Mouse (Mus musculus) kidney, postnatal 14 days (tissue): ENCODE data around the gene Il17ra.

ENCODE experiments used
- DNase-seq: peaks from one replicate; pipeline ENCODE4 v3.0.0; 2022; ENCODE audit warnings: mixed read lengths

The Il17ra gene

DNA sequence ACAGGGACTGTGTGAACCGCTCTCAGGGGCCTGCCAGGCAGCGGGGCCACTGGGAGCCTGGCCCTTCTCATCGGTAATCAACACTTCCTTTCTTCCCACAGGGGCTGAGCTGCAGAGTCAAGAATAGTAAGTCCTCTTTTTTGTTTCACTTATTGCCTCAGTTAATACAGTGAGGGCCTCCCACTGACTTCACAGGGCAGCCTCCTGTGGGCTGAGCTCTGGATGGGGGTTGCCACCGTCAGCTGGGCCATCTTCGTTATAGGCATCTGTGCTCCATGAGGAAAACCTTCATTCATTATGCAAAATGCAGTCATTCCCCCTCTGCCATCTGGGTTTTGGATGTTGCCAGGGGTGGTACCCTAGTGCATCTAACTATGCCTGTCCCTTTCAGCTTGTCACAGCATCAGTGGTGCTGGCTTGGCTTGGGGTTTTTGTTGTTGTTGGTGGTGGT, 9.0 kb downstream of the Il17ra start:
- DNase-seq, result no peak

DNA sequence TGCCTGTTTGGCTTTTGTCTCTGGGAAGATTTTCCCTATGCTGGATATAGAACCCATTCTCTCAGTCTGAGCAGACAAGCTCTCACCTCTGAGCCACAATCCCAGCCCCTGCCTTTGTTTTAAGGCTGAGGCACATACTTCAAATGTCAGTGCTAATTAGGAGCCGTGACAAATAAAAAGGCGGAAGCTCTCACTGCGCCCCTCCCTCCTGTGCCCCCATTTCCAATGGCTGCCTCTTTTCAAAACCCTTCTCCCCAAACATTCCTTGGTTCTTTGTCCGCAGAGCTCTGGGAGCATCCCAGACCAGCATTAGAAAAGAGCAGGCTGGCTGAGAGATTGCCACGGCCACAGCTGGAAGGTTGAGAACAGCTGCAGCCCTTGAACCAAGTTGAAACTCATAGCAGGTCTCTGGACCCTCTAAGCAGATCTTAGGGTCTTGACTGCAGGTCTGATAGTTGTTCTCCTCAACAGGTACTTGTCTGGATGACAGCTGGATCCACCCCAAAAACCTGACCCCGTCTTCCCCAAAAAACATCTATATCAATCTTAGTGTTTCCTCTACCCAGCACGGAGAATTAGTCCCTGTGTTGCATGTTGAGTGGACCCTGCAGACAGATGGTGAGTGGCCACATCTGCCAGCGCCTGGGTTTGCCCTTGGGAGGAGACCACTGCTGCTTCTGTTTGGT, 9.6 kb downstream of the Il17ra start:
- DNase-seq, result no peak

DNA sequence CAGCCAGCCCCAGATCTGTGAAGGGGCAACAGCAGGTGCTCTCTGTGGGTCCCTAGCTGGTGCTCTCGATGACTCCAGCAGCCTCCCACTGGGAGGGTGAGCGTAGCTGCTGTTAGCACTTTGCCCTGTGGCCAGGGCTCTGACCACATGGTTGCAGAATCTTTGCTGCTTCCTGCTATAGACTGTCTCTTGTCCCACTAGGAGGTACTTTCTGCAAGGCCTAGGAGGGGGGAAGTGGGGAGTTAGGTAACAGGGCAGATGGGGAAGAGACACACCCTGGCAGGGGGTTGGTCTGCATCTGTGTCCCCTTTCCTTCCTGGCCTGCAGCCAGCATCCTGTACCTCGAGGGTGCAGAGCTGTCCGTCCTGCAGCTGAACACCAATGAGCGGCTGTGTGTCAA, 10.4 kb downstream of the Il17ra start:
- DNase-seq, result peak; percentile 51

DNA sequence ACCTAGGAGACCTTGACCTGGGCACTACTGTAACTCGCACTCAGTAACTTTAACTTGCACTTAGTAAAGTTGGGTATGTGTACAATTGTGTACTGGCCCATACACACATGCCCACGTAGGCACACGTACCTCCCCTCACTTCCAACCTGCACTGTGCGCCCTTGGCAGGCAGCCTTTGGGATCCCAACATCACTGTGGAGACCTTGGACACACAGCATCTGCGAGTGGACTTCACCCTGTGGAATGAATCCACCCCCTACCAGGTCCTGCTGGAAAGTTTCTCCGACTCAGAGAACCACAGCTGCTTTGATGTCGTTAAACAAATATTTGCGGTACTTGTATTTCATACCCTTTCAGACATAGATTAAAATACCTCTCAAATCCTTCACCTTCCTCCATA, 12.2 kb downstream of the Il17ra start:
- peak; percentile 60 for DNase-seq

DNA sequence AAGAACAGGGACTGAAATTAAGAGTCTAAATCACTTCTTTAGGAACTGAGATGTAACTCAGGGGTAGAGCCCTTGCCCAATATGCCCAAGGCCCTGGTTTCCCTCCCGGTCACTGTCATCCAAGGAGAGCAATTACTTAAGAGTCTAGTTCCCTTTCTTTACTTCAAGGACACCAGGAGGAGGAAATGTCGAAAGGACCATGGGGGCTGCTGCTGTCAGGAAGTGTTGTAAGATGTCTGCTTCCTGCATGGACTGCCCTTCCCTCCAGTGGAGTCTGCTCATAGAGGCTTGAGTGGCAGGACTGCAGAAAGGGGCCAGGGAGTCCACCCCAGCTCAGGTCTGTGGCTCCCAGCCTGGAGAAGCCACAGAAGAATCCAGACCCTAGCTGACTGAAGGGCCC, 16.3 kb downstream of the Il17ra start:
- no peak for DNase-seq

DNA sequence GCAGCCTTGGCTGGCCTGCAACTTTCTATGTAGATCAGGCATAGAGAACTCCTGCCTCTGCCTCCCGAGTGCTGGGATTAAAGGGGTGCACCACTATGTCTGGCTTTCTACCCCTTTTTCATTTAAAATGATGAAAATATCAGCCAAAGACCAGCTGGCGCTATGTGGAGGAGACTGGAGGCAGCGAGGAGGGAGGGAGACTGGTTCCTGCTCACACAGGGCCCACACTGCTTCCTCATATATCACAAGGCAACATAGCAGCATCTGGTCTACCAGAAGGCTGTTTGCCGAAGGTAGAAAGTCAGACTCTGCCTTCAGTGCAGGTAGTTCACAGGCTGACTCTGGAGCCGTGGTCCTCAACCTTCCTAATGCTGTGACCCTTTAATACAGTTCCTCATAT, 17.3 kb downstream of the Il17ra start:
- no peak for DNase-seq

DNA sequence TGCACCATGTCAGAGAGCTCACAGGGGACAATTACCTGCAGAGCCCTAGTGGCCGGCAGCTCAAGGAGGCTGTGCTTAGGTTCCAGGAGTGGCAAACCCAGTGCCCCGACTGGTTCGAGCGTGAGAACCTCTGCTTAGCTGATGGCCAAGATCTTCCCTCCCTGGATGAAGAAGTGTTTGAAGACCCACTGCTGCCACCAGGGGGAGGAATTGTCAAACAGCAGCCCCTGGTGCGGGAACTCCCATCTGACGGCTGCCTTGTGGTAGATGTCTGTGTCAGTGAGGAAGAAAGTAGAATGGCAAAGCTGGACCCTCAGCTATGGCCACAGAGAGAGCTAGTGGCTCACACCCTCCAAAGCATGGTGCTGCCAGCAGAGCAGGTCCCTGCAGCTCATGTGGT, 18.5 kb downstream of the Il17ra start:
- DNase-seq, result peak; percentile 20

DNA sequence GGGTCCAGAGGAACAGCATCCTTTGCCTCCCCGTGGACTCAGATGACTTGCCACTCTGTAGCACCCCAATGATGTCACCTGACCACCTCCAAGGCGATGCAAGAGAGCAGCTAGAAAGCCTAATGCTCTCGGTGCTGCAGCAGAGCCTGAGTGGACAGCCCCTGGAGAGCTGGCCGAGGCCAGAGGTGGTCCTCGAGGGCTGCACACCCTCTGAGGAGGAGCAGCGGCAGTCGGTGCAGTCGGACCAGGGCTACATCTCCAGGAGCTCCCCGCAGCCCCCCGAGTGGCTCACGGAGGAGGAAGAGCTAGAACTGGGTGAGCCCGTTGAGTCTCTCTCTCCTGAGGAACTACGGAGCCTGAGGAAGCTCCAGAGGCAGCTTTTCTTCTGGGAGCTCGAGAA, 19.0 kb downstream of the Il17ra start:
- DNase-seq, result no peak

DNA sequence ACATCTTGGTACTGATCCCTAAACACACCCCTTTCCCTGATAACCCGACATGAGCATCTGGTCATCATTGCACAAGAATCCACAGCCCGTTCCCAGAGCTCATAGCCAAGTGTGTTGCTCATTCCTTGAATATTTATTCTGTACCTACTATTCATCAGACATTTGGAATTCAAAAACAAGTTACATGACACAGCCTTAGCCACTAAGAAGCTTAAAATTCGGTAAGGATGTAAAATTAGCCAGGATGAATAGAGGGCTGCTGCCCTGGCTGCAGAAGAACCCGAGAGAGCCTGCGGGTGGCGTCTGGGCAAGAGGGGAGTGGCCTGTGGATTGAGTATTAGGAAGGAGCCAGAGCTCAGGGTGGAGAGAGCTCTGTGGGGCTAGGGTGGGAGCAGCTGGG, 19.7 kb downstream of the Il17ra start:
- DNase-seq, result no peak

DNA sequence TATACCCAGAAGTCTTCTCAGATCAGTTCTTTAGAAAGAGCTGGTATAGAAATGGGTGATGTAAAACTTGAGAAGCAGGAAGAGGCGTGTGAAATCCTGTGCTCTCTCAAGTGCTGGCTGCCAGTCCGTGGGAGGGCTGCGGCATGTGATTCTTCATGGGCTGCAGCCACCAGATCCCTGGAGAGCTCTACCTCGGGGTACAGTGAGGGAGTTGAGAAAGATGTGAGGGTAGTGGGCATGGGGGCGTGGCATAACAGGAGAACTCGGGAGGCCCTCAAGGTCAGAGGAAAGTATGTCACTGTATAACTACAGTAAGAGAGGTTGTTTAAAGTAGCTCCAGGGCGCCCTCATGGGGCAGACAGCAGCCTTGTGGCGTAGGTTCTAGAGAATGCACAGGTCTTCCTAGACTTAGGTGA, 20.2 kb downstream of the Il17ra start:
- peak; percentile 63 for DNase-seq

DNA sequence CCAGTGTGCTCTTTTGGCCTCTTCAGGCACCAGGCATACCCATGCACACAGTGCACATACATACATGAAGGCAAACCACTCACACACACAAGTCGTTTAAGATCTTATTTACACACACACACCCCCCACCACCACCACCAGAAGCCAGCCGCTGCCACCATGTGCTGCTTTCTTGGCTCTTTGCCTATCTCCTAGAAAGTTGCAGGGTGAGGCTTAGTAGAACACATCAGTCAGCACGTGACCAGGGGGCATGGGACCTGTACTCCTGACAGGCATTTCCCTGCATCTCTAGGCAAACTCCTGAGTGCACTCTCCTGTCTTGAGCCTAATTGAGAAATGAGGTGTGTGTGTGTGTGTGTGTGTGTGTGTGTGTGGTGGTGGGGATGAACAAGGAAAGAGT, 22.0 kb downstream of the Il17ra start:
- no peak for DNase-seq

DNA sequence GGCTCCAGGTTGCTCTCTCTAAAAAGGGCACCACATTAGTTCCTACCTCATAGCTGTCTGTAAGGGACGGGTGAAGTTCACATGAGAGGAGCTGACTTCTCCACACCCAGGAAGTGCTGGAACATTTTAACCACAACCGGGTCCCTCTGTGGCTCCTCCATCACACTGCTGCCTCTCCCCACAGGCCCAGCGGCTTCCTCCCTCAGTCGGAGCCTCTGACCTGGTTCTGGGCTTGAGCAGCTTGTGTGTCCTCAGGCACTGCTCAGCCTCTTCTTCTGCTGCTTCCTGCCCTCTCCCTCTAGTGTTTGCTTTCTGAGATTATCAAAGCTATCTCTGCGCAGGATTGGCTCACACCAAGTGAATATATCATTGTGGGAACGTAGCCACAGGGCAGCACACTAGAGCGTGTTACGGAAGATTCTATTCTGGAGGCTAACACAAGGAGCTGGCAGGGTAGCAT, 23.0 kb downstream of the Il17ra start:
- no peak for DNase-seq

DNA sequence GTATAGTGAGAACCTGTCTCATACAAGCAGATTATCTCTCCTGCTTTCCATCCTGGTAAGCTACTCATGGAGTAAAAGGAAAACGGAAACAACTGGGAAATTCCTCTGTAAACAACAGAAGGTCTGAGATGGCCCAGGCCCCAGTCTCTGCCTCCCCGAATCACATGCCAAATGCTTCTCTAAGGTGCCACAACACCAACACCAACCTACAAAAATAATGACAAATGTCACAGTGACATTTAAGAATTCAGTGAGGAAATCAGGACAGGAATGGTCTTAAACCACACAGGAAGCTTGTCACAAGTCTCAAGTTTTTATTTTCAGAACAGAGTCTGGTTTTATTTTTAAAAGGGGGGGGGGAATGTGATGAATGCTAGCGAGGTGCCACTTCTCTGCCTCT, 25.6 kb downstream of the Il17ra start:
- no peak for DNase-seq

DNA sequence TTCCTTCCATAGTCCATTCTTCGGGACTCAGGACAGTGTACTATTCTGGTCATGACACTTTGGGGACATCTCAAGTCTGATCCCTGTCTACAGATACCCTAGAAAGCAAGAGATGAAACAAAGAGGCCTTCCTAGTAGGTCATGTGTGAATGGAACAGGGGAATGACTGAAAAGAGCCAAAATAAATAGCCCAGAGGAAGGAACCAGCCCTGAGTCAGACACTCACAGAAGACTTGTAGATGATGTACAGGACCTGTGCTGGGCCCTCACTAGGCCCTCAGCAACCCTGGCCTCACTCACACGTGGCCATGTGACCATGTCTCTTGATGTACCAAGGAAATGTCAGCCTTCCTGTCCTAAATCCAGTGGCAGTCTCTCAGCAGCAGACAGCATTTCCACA, 26.4 kb downstream of the Il17ra start:
- no peak for DNase-seq

DNA sequence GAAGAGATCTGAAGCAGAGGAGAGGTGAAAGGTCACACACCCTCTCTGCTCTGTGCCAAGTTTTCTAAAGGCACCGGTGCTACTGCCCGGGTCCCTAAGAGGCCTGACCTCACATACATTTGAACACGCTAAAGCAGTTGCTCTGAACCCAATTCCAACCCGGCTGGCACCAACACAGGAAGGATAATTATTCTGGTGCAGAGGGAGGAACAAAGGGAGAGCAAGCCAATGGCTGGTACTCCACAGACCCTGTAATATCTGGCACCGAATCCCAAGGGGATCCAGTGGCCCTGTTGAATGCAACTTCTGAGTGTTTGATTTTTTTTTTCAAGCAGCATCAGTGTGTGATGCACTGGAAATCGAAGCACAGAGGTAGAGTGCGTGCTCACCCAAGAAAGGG, 28.0 kb downstream of the Il17ra start:
- DNase-seq, result no peak

DNA sequence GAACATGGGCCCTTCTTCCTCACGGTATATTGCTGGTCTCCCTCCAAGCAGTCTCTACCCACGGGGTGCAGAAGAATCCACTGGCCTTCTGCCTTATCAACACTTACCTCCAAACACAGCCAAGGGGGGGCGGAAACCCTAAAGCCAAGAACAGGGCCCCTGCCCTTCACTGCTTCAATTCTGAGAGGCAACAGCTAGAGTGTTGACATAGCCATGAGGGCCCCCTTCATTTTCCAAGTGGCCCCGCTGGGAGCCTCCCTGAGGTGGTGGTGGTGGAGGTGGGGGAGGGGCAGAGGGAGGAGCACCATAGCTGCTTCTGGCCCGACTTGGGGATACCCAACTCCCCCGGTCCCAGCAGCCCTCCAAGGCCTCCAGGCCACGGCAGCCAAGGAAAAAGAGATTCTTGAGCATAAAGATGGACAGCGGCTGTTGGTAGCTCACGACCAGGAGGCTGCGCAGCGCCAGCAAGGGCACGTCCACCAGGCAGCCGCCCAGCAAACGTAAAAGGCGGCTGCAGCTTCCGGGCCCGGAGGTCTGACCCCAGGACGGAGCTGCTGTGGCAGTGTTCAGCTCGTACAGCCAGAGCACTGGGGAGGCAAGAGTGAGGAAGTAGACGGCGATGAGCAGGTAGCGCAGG, 28.9 kb downstream of the Il17ra start:
- DNase-seq, result no peak

DNA sequence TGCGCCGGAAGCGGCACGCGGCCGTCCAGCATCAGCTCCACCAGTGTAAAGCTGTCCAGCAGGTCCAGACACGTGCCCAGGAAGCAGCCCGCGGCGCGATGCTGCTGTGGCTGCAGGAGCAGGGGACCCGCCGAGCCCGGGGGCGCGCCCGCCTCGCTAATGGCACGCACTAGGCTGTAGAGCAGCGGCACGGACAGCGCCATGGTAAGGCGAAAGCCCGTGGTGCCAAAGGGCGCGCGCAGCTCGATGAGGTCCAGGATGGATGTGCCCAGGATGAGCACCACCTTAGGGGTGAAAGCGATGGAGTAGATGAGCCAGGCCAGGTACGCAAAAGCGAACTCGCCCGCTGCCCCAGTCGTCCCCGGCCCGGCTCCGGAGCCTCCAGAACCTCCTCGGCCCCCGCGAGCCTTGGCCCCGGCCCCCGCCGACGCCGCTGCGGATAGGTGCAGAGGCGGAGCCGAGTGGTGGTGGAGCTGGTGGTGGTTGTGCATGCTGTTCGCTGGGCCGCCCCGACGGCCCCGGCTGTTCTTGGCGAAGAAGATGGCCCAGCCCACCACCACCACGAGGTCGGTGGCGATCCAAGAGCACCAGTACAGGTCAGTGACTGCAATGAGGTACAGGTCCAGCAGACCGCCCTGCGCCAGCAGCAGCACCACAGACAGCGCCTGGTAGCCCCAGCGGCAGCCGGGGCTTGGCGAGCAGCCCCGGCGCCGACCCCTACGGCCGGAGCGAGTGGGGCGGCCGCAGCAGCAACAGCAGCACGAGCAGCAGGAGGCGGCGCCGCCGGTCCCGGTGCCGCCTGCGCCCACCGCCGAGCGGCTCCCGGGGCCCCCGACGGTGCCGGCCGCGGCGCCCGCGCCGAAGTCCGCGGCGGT, 29.7 kb downstream of the Il17ra start:
- DNase-seq, result peak; percentile 38

DNA sequence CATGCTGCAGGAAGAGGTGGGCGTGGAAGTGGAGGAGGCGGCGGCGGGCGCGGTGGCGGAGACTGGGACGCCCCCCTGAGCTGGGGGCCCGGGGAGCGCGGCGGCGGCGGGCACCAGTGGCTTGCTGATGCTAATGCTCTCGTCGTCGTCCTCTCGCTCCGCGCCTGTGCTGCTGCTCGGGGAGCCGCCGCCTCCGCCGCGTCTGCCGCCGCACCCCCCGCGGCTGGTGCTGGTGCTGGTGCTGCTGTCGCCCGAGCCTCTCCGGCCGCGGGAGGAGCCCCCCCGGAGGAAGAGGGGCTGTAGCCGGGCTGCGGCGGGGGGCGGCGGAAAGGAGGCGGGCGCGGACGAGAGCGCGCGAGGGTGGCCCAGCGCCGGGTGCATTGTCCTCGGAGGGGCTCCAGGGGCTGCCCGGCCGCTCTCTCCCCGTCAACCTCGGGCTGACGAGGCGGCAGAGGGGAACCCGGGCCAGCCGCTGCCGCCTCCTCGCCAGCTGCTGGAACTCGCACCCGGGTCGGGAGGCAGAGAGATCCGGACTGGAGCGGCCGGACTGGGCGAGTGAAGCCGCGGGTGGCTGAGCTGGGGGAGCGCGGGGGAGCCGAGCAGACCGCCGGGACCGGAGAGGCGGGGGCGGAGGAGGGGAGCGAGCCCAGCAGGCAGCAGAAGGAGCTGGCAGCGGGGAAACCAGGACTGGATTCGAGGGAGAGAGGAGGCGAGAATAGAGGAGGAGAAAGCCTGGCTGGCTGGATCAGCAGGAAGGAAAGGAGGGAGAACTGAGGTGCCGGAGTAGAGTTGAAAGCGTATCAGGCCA, 30.5 kb downstream of the Il17ra start, which contains the start of gene Tmem121b:
TSS of gene Tmem121b (minus strand) at position 434 of the 808 bp plus-strand sequence.
- DNase-seq, result peak; percentile 68

DNA sequence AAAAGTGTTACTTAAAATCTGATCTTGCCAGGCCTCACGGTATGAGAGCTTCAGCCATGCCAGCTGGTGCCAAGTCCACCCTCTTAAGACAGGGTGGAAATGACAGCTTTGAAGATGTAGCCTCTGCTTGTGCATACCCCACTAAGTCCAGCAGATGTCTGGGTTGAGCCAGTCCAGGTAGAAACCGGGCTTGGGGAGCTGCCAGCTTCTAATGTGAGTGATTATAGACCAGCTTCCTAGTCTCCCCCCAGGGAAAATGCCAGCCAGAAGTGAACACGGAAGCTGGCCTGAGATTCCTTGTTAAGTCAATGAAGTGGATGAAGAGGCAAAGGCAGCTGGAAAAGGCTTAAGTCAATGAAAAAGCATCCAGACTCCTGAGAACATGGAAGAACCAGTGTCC, 33.5 kb downstream of the Il17ra start:
- no peak for DNase-seq

DNA sequence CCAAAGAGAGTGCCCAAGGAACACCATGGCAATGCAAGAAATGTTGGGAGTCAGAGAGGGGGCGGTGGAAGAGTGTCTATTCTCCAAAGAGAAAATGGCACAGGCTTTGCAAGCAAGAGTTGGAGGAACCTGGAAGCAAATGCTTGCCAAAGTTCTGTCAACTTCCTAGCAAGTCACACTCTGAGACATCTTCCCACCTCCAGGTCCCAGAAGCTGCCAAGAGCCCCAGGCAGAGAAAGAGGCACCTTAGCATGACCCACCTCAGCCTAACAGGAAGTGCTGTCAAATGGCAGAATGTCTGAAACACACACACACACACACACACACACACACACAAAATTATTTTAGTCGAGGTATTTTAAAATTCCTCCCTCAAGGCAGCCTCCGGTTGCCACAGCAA, 41.0 kb downstream of the Il17ra start:
- DNase-seq, result no peak

DNA sequence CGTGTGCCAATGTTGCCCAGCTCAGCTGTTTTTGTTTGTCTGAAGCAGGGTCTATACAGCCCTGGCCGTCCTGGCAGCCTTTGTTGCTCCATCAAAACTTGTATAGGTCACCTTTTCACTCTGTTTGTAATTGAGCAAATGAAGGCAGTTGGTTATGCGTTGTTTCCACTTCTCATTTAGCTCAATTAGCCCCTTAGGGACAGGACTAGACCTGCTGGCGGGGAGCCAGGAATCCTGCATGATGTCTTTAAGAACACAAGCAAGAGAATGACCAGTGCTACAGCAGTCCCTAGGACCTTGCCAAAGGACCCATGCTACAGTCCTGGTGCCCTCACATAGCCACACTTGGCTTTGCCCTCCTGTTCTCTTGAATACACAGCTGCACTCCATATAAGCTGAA, 42.5 kb downstream of the Il17ra start:
- no peak for DNase-seq

DNA sequence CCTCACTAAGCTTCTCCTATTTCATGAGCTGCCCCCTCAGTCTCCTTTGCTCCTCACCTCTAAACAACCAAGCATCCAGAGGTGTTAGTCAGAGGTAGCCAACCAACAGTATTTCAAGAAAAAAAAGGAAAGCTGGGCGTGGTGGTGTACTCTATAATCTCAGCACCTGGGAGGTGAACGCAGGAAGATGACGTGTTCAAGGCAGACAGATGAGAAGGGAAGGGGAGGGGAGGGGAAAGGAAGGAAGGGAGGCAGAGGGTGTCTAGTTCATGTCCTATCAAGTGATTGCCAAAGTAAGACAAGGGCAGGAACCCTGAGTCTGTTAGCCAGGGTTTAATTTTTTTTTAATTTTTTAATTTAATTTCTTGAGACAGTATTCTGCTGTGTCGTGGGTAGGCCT, 45.6 kb downstream of the Il17ra start:
- DNase-seq, result no peak

DNA sequence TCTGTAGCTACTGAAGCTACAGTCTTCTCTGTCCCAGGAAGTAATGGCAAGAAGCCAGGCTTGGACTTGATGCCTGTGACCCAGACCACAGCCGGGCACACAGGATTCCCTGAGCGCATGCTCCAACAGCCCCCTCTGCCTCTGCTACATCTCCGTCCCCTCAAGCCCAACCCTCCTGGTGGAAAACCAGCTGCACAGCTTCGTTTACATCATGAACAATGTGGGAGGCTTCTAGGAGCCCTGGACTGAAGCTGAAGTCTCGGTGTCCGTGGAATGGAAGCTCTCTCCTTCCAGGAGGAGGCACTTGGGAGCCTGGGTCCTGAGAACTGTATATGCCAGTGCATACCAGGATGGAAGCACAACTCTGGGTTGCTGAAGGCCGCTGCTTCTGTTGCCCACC, 46.9 kb downstream of the Il17ra start:
- no peak for DNase-seq
